Mouse (Mus musculus) thymus, adult 2 months (tissue): Measurements from ENCODE around the gene Apobec4.

ENCODE experiments used
- CTCF ChIP-seq: fragments of 200-500 bp; IDR thresholded peaks from 2 replicates; pipeline ENCODE4 v1.5.1; 2012; ENCODE audit warnings: mild to moderate bottlenecking, control low read depth, low read length, moderate library complexity, borderline replicate concordance; ENCODE audit not compliant: control insufficient read depth, poor library complexity, insufficient read depth; ENCODE audit errors: extremely low read depth
- POLR2A ChIP-seq: fragments of 200-500 bp; IDR thresholded peaks from 2 replicates; pipeline ENCODE4 v1.6.1; 2012; ENCODE audit warnings: mild to moderate bottlenecking, low read length, control low read depth, moderate library complexity; ENCODE audit not compliant: control insufficient read depth, poor library complexity, insufficient read depth; ENCODE audit errors: extremely low read depth

DNA sequence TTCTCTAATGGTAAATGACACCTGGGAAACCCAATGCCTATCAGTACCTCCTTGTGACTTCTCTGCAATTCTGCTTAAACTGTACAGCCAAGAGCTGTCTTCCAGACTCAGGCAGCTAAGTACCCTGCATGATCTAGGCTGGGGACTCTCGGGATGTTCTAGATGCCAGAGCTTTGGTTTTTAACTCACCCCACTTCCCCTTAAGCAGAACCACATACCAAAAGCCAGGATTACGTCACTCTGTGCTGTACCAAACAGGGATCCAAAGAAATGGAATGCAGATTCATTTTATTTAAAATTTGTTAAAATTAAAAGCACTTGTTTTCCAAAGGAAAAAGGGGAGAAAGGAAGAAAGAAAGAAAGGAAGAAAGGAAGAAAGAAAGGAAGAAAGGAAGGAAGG lies 11.4 kb downstream of the Apobec4 start:
- no peak for TF ChIP-seq CTCF
- no peak for TF ChIP-seq POLR2A
